Mouse (Mus musculus) midbrain, postnatal 0 days (tissue): ENCODE measurements around the gene Slc37a4. TPM values are rescaled to one million over a fixed set of nuclear protein-coding genes. Genes with fewer than 3 reads are reported as not detected.
"Not testable (repeated sequence)": the region's sequence is repeated elsewhere in the genome, so short reads cannot be mapped to it uniquely, and the experiment has no call there.

Experiments
- ATAC-seq: fragments of 200-750 bp; cut with Nextera tagmentation; 2 replicates; pipeline ENCODE4 v1.8.0; 2017; ENCODE audit warnings: moderate number of reproducible peaks, mild to moderate bottlenecking, moderate TSS enrichment, moderate library complexity; ENCODE audit not compliant: low FRiP score
- DNase-seq: peaks from one replicate; pipeline ENCODE4 v3.0.0-alpha.2; 2015; ENCODE audit warnings: low spot score
- H3K27ac ChIP-seq: fragments of 300-500 bp; sonication (generic); 2 replicates; pipeline ENCODE4 v1.5.1; 2014; ENCODE audit warnings: low read depth, mild to moderate bottlenecking, low read length, mixed read lengths
- H3K27me3 ChIP-seq: fragments of 300-500 bp; sonication (generic); 2 replicates; pipeline ENCODE4 v1.6.1; 2014; ENCODE audit warnings: low read length, control low read depth, mixed read lengths; ENCODE audit not compliant: insufficient read depth
- H3K36me3 ChIP-seq: fragments of 300-500 bp; sonication (generic); 2 replicates; pipeline ENCODE4 v1.6.1; 2014; ENCODE audit warnings: low read length, control low read depth, mixed read lengths; ENCODE audit not compliant: insufficient read depth
- H3K4me1 ChIP-seq: fragments of 300-500 bp; sonication (generic); 2 replicates; pipeline ENCODE4 v1.6.1; 2014; ENCODE audit warnings: mild to moderate bottlenecking, control low read depth, antibody characterized with exemption, low read length, mixed read lengths; ENCODE audit not compliant: insufficient read depth
- H3K4me2 ChIP-seq: fragments of 300-500 bp; sonication (generic); 2 replicates; pipeline ENCODE4 v1.6.1; 2014; ENCODE audit warnings: low read depth, mild to moderate bottlenecking, low read length, mixed read lengths; ENCODE audit not compliant: poor library complexity, severe bottlenecking
- H3K4me3 ChIP-seq: fragments of 300-500 bp; sonication (generic); 2 replicates; pipeline ENCODE4 v1.5.1; 2014; ENCODE audit warnings: low read depth, mild to moderate bottlenecking, low read length, moderate library complexity
- H3K9ac ChIP-seq: fragments of 300-500 bp; sonication (generic); replicated peaks from 2 replicates; pipeline ENCODE4 v1.6.1; 2014; ENCODE audit warnings: mild to moderate bottlenecking, low read length, moderate library complexity, mixed read lengths; ENCODE audit not compliant: poor library complexity, severe bottlenecking
- H3K9me3 ChIP-seq: fragments of 300-500 bp; sonication (generic); 2 replicates; pipeline ENCODE4 v1.6.1; 2016; ENCODE audit warnings: low read length, control low read depth
- CTCF ChIP-seq: IDR thresholded peaks from 2 replicates; pipeline ENCODE4 v1.5.1; 2016; ENCODE audit warnings: antibody characterized with exemption, mild to moderate bottlenecking
- WGBS: fragments of 180-500 bp; shearing (Covaris S2); extraction: QIAGEN DNeasy Blood & Tissue Kit; methylation state at CpG from one replicate; pipeline ENCODE4 v1.1.7; 2014; 5-methylcytosine and 5-hydroxymethylcytosine counted together
- polyA plus RNA-seq: library from polyadenylated mRNA; unstranded; fragments of >200 nt; fragmentation: Nextera tagmentation; extraction: Ambion mirVana; gene quantifications from 2 replicates; pipeline ENCODE4 v1.2.1, GENCODE M21; 2015
- total RNA-seq: library from RNA; depleted of rRNA; stranded (reverse); fragments of >200 nt; gene quantifications from 2 replicates; pipeline ENCODE4 v1.2.3, GENCODE M21; 2014

The Slc37a4 gene
- total and polyA plus RNA-seq, 2 experiments from 2014 or later, result 35.9 to 99.6 TPM

- DNase-seq, result peak; percentile 96
- Histone ChIP-seq H3K4me2 (peak overlapping the region; percentile 97), H3K27ac (peak overlapping the region; percentile 70), H3K4me1 (no peaks in the 10 kb centered on the region), H3K36me3 (peaks cover 5% of the 10 kb centered on the region), H3K9me3 (no peaks in the 10 kb centered on the region), H3K4me3 (peak overlapping the region; percentile 76), H3K27me3 (no peaks in the 10 kb centered on the region), H3K9ac (peak overlapping the region; percentile 74)
- peak; percentile 82 for TF ChIP-seq CTCF
- under 1% methylated on average over 38 of the region's 38 CpGs for WGBS
- ATAC-seq, result peak; percentile 89
Observed at GRCm38 (mm10) chr9:44417892-44418363, 21.3 kb downstream of the Slc37a4 start.

- DNase-seq (peak; percentile 29), ATAC-seq (no peak; the same call in 1 of the 2 replicates)
- Histone ChIP-seq H3K9ac (peak within 1 kb of the TSS; percentile 74), H3K27ac (peak within 1 kb of the TSS; percentile 70), H3K9me3 (no peaks in the 10 kb centered on the region), H3K27me3 (no peaks in the 10 kb centered on the region), H3K4me3 (peak within 1 kb of the TSS; percentile 76), H3K36me3 (no peaks in the 10 kb centered on the region), H3K4me2 (peak within 1 kb of the TSS; percentile 97), H3K4me1 (no peaks in the 10 kb centered on the region)
- no peak for TF ChIP-seq CTCF
- 74% methylated on average over 14 of the region's 14 CpGs for WGBS
Observed at GRCm38 (mm10) chr9:44418519-44419385, 22.1 kb downstream of the Slc37a4 start, which contains the start of gene Ccdc84. Gene Ccdc84 (minus strand): TSS chr9:44418569.

GRCm38 (mm10) chr9:44419730-44420129, 23.1 kb downstream of the Slc37a4 start:
- H3K27ac ChIP-seq, H3K27me3 ChIP-seq, H3K4me3 ChIP-seq, H3K4me1 ChIP-seq, ATAC-seq, H3K36me3 ChIP-seq, DNase-seq, H3K4me2 ChIP-seq, H3K9ac ChIP-seq, H3K9me3 ChIP-seq: not testable (repeated sequence)
- WGBS, result 96% methylated on average over 9 of the region's 9 CpGs

- no peak for DNase-seq
- Histone ChIP-seq H3K4me1 (no peaks in the 10 kb centered on the region), H3K9me3 (no peaks in the 10 kb centered on the region), H3K27me3 (no peaks in the 10 kb centered on the region), H3K27ac (no peak overlapping the region), H3K4me3 (no peak overlapping the region), H3K36me3 (no peaks in the 10 kb centered on the region), H3K4me2 (no peak overlapping the region), H3K9ac (no peak overlapping the region)
- no peak for TF ChIP-seq CTCF
- WGBS, result 82% methylated on average over 5 of the region's 5 CpGs
- no peak for ATAC-seq
Observed at GRCm38 (mm10) chr9:44420280-44420898, 23.7 kb downstream of the Slc37a4 start.

GRCm38 (mm10) chr9:44423576-44423975, 26.9 kb downstream of the Slc37a4 start:
- Histone ChIP-seq H3K9me3 (no peaks in the 10 kb centered on the region), H3K9ac (no peak overlapping the region), H3K4me3 (no peak overlapping the region), H3K4me1 (no peaks in the 10 kb centered on the region), H3K27ac (no peak overlapping the region), H3K27me3 (no peaks in the 10 kb centered on the region), H3K36me3 (no peaks in the 10 kb centered on the region), H3K4me2 (no peak overlapping the region)
- no peak for DNase-seq
- TF ChIP-seq CTCF, result no peak
- no peak for ATAC-seq
- 85% methylated on average over 4 of the region's 4 CpGs for WGBS
